Mouse (Mus musculus) heart, adult 11 months (tissue): ENCODE measurements around the gene Trim16.

ENCODE experiments used
- DNase-seq: peaks from one replicate; pipeline ENCODE4 v3.0.0; 2022

Gene Trim16

DNA sequence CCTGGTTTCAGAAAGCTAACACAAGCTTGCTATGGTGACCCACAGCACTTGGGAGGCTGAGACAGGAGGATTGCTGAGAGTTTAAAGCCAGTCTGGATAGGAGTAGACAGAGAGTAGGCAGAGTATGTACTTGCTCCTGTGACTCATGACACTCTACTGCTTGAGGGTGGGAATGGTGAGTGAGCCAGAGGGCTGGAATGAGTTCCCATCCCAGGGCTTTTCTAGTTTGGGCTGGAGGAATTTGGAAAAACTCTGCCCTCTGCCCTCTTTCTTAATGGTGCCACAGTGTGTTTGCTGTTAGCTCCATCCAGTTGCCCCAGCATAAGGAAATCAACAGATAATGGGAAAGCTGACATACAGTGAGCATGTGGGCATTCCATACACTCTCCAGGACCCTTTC is 11.9 kb downstream of the Trim16 start:
- no peak for DNase-seq

DNA sequence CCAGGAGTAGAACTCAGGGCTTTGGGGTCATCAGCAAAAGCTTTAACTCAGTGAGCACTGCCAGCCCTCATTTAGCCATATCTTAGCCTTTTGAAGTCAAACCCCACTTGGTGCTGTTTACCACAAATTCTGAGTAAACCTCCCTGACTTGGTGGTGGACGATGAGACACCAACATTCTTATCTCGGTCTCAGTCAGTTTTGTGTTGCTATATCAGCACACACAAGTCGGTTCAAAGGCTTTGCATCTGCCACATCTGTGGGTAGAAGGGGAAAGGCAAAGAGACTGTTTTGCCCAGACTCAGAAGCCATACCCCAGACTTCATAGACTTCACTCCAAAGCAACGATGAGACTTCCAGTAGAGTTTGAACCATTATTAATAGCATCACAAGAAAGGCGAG is 24.5 kb downstream of the Trim16 start:
- DNase-seq, result no peak

DNA sequence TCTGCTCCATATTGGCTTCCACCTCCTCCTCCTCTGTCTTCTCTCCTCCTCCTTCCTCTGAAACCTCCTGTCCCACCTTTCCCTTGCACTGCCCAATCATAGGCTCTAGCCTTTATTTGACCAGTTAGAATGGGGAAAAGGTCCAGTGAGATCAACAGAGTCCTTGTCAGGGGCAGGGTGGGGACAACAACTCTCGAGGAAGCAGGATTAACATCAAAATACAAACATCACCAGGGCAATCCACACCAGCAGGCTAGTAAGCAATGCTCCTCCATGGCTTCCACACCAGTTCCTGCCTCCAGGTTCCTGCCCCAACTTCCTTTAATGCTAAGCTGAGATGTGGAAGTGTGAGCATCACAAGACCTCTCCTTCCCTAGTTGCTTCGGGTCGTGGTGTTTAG is 25.7 kb downstream of the Trim16 start:
- DNase-seq, result no peak

DNA sequence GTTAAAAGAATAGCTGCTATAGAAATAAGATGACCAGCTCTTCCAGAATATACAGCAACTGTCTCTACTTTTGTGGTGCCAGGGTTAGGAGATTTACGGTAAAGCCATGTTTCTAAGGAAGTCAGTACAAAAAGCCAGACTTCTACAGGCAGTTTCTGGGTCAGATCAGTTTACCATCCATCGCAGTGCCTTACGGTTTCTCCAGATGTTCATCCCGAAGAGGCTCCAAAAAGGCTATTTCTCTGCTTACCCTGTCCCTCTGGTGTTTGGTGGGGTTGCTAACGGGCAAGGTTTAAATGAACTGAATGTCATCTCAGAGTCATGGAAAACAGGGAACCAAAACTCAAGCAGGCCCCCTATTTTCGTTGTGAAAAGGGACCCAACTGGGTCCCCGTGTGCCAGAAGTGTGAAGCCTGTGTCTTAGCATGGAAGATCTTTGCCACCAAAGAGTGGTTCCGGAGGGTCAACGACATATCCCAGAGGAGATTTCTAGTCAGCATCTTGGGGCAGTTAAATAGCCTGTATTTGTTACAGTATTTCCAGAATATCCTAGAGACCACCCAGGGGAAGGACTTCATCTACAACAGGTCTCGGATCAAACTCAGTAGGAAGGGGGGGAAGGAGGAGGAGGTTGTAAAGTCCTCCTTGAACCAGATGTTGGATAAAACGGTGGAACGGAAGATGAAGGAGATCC is 27.1 kb downstream of the Trim16 start, which contains the start of gene Fbxw10:
Gene Fbxw10, plus strand, starts transcription at position 109 of the 694 bp plus-strand sequence.
- peak; percentile 94 for DNase-seq

DNA sequence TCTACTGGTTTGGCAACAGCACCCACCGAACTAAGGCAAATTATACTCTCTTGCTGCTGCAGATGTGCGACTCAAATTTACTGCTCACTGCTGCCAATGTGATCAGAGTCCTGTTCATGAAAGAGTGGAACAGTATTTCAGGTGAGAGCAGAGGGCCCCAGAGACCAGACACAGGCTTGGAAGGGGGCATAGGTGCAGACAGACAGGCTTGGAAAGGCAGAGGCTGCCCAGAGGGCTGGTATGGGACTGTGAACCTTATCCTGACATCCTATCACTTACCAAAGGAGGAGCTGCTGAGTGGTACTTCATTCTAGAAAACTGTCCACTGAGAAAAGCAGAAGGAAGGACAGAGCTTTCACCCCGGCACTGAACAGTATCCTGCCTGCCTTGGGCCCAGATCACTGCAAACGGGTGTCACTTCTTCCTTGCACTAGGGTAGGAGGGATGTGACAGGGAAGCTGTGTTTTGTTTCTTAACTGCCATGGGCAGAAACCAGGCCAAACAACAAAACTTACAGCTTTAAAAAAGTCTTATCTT is 27.7 kb downstream of the Trim16 start:
- DNase-seq, result peak; percentile 91

DNA sequence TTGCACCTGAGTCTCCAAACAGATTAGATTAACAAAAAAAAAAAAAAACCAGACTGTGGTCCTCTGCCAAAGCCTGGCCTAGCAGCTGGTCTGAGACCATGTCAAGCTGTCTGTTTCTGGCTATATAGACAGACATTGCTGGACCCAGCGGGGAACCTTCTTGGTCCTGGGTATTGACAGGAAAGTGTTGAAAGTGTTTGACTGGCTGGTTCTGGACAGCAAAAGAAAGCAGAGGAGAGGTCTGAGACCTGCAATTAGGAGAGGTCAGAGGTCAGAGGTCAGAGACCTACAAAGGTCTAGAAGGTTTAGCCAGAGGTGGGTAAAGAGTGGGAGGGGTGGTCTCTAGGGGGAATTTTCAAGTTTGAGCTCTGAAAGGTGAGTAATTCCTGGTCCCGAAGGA is 28.3 kb downstream of the Trim16 start:
- DNase-seq, result no peak

DNA sequence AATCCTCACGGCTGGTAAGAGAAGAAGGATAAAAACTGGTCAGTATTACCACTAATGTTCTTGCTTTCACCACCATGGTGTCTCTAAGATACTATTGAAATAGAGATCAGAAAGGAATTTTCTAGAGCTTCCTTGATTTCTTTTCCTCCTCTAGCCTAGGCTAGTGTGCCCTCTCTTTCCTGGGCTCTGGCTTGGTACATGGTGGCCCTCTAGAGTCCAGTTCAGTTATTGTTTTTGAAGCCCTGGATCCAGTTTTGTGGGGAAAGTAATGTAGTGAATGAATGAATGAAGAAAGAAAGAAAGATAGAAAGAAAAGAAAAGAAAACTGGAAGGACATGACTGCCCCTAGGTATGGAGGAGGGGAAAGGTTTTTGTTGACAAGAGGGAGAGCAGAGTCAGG is 31.2 kb downstream of the Trim16 start:
- DNase-seq, result no peak

DNA sequence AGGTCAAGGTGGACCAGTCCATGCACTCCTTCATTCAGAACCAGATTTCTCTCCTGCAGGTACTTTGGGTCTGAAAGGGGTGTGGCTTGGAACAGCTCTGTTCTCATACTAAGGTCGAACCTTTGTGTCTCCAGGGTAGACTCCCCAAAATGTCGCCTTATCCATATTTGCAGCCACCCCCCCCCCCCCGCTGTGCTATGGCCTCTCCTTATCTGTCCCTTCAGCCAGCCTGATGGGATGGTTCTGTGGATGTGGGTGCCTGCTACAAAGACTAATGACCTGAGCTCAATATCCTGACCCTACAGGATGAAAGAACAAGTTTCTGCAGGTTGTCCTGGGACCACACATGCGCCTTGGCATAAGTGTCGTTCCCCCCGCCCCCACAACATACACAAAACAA is 33.3 kb downstream of the Trim16 start:
- no peak for DNase-seq

DNA sequence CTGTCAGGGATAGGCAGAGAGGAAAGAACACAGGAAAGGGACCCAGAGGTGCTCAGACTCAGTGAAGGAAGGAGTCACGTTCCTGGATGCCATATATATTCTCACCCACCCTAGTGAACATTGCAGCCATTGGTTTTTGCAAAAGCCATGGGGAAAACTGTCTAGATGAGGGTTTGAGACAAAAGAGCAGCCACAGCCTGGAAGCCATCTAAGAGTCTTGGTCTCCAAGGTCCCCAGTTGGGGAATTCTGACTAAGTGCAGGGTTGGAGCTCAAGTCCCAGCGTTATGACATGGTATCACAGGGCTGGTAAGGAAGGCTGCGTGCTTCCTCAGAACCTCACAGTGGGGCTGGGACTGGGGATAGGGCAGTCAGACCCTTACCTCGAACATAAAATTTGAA is 45.5 kb downstream of the Trim16 start:
- no peak for DNase-seq

DNA sequence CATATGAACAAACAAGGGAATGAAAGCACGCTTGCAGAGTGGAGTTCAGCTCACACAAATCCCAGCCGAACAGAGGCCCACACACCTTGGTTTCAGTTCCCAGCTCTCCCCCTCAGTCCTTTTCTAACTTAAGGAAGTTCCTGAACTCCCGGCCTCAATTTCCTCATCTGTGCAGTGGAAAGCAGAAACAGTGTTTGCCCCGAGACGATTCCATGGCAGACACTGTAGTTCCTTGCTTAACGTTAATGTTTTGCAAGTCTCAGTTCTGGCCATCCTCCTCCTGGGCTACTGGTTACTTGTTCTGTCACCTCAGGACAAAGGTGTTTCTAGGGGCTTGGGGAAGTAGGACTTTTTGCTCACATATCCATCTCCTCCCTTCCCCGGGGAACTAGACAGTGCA is 46.7 kb downstream of the Trim16 start:
- DNase-seq, result no peak

DNA sequence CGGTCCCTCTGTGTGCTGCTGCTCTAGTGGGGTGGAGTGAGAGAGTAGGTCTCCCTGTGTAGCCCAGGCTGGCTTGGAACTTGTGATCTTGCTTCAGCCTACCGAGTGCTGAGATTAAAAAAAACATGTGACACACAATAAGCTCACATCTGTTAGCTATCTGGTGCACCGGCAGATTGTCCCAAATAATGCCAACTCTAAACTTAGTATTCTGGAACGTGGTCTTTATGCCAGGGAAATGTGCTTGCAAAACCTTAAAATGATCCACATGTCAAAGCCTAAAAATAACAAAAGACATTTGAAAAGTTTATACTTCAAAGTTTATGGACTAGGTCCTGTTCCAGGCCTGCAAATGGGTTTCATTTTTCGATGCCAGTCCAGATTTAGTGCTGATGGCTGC is 49.2 kb downstream of the Trim16 start:
- no peak for DNase-seq

DNA sequence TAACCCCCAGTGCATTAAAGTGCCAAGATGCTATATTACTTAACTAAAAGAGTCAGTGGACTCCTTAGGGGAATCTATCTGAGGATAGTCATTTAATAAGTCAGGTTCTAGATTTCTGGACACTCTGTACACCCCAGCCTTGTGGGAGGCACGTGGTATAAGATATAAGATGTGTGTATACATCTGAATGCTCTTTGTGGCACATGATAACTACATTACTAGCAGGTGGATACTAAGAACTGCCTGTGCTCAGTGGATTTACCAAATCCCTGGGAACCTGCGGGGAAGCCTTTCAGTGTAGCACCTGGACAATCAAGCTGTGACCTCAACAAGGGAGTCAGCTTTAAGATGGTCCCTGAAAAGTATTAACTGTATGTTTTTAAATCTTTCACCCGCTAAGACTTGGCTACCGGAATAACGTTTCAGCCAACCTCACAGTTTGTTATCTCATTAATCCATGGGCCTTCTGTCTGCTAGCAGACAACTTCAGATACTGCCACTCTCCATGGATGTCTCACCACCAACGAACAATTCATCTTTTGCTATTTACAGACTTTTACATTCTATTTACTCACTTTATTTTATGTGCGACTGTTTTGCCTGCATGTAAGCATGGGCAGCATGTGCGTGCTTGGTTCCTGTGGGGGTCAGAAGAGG is 49.8 kb downstream of the Trim16 start:
- DNase-seq, result no peak

DNA sequence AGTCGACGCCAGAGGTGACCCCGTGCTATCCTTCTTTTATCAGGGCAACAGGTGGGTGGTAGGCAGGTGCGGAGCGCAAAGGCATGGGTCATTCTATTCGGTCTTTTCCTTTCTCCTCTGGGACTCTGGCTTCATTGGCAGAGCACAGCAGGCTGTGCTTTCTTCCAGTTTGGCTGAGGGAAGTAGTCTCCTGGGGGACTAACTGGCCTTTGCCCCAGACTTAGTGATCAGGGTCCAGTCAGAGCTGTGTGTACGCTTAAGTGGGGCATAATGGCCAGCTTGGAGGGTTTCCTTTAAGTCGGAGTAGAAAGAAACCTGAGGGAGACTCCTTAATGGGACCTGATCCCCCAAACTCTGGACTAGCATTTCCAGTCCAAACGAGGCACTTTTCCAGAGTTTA is 53.4 kb downstream of the Trim16 start:
- DNase-seq, result no peak

DNA sequence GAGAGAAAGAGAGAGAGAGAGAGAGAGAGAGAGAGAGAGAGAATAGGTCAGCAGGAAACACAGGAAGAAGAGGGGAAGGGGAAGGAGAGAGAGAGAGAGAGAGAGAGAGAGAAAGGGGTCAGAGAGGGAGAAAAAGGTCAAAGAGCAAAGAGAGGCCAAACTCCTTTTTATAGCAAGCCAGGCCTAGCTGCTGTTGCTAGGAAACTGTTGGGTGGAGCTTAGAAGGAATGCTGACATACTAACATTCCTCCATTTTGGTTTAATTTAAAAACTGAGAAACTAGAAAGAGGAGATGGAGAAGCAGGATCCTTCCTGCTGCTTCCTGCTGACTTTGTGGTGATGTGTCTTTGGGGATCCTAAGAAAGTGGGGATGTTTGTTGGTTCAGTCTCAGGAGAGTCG is 55.7 kb downstream of the Trim16 start:
- DNase-seq, result no peak

DNA sequence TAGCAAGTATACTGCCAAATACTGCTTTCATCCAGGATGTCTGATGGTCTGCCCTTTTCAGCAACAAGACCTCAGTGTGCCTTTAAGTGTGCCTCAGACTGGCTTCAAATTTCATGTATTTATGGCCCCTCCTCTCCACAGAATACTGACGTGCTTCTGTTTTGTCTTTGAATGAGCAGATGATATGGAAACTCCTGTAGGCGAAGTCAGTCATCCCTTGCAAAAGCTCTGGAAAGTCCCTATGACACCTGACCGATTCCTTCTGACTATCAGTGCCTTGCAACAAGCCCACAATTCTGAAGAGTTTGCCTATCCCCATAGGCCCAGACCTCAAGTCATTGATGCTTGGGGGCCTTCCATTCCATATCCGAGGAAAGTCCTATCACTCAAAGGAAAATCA is 56.4 kb downstream of the Trim16 start:
- no peak for DNase-seq

DNA sequence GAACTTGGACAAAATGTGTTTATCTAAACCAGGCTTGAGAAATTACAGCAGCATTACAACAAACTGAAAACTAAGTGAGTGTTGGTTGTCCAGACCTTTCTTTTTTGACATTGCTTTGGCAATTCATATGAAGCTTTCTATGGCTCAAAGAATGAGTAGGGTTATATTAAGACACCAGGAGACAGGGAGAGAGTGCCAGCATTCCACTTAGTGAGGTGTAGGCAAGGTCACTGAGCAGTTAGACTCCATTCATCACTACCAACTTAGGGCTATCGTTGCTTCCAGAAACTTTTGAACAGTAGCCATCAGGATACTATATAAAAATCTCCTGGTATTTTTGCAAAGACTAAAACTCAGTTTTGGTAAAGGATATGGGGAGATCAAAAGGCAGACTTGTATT is 57.4 kb downstream of the Trim16 start:
- DNase-seq, result no peak

DNA sequence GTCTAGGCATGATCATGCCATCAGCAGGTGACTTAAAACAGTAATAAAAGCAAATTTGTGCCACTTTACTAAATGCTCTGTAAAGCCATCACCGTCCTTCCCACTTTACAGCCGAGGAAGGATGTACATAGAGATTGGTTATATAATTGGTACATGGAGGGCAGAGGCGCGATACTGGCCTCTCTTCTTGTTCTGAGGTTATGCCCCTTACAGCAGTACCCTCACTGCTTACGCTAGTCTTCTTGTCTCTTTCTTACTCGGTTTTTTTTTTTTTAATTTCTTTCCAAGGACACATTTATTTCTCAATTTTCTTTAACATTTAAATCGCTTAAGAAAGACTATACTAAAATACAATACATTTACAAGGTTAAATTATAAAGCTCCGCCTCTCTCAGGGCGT is 58.7 kb downstream of the Trim16 start:
- DNase-seq, result no peak

DNA sequence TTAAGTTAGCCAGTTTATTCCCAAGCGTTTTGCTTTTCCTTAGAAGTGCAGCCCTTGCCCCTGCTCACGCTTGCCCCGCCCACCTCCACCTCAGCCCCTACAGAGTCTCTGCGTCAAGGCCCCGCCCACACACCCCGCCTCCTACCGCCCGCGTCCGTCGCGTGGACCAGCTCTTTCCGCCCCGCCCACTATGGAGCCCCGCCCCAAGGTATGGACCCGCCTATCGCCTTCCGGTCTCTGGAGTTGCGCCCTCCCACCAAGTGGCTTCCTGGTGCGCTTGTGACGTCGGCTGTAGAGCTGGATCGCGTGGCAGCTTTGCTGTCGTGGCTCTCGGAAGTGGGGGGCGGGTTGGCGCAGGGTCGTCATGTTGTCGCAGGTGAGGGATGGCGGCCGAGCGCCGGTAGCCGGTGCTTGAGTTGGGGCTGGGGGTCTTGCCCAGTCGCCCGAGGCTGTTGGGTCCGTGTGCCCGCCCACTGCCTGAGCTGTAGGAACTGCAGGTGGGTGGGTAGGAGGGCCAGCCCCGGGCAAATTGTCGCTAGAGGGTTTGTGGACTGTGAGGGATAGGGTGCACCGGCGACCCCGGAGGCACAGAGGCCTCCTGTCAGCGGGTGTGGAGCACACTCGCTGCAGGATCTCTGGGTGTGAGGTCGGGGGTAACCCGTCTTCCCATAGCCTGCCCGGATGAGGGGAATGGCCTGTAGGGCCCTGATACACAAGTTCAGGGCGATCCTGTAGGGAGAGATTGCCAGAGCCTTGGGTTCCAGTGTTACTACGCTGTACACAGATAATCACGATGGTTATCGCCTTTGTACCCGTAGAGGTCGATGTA is 59.4 kb downstream of the Trim16 start, which contains the start of gene Tvp23b:
Gene Tvp23b, plus strand, starts transcription at position 236 of the 829 bp plus-strand sequence.
- DNase-seq, result peak; percentile 100

DNA sequence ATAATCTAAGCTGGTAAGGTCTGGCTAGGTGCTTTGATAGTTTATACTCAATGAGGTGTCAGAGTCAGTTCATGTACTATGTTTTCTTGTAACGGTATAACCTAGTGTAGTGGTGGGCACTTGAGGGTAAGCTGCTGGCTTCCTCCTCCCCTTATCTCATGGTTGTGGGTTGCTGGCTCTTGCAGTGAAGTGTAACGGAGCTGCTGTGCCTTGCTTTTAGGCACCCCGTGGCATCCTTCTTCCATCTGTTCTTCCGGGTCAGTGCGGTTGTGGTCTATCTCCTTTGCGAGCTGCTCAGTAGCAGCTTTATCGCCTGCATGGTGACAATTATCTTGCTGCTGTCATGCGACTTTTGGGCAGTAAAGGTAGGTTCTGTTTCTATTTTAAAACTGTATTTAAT is 63.4 kb downstream of the Trim16 start:
- no peak for DNase-seq

DNA sequence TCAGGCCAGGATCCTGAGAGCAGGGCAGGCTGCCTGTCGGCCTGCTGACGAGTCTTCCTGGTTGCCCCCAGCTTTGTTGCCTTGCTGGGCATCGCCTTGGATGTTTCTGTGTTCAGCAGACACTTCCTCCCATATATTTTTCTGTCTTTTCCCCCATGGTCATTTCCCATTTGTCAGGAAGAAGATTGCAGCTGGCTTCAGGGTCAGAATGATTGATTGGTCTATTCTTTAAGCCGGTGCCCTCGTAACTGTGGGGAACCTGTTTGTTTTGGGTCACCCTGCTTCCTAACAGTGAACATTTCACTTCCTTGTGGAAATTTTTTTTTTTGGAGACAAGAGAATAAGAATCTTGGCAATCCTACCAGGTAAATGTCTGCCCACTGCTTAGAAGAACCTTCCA is 65.3 kb downstream of the Trim16 start:
- no peak for DNase-seq

DNA sequence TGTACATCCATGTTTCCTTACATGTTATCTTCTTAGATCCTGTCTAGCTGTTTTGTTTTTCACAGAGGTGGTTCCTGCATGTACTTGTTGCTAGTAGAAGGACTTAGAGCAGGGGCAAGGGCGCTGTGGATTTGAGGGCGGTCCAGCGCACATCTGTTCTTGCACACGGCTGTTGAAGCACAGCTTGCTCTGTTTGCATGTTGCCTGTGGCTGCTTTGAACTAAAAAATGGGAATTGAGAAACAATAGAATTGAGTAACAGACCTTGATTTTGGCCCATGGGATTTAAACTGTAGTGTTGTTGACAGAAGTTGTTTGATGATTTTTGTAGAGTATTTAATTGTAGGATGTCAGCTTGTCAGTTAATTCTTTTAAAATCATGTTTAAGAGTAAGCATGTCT is 70.8 kb downstream of the Trim16 start:
- DNase-seq, result no peak

DNA sequence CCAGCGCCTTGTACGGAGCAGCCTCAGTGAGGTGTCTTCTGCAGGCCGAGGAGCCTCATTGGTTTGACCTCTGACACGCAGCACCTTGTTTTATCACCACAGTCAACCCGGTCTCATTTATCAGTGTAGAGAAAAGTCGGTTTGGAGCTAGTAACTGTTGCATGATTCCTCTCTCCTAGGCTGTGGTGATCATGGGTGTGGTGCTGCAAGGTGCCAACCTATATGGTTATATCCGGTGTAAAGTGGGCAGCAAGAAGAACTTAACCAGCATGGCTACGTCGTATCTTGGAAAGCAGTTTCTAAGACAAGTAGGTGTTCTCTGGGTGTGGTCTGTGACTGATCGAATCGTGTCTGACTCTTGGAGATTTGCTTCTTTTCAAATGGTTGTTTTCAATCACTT is 71.7 kb downstream of the Trim16 start:
- DNase-seq, result no peak
